Mouse (Mus musculus) embryonic facial prominence, embryonic 11.5 days (tissue): Measurements from ENCODE around the gene Mroh2a. TPM values are rescaled to one million over a fixed set of nuclear protein-coding genes. Genes with fewer than 3 reads are reported as not detected.
A peak's percentile ranks its signal among the peaks of the same experiment; 100 is the strongest.

ENCODE experiments used
- ATAC-seq: fragments of 200-750 bp; cut with Nextera tagmentation; replicated peaks from 2 replicates; pipeline ENCODE4 v1.8.0; 2017; ENCODE audit warnings: low read depth; ENCODE audit not compliant: insufficient number of reproducible peaks, low FRiP score, low TSS enrichment
- DNase-seq: peaks from one replicate; pipeline ENCODE4 v3.0.0-alpha.2; 2015; ENCODE audit warnings: low spot score
- H3K27ac ChIP-seq: fragments of 300-500 bp; sonication (generic); replicated peaks from 2 replicates; pipeline ENCODE4 v1.5.1; 2014; ENCODE audit warnings: mild to moderate bottlenecking, low read depth, low read length, control low read depth
- H3K27me3 ChIP-seq: fragments of 300-500 bp; sonication (generic); 2 replicates; pipeline ENCODE4 v1.6.1; 2014; ENCODE audit warnings: mild to moderate bottlenecking, low read length, moderate library complexity, mixed read lengths; ENCODE audit not compliant: control insufficient read depth, insufficient read depth
- H3K36me3 ChIP-seq: fragments of 300-500 bp; sonication (generic); replicated peaks from 2 replicates; pipeline ENCODE4 v1.6.1; 2014; ENCODE audit warnings: low read depth, mild to moderate bottlenecking, low read length, moderate library complexity, mixed read lengths; ENCODE audit not compliant: control insufficient read depth, insufficient read depth
- H3K4me1 ChIP-seq: fragments of 300-500 bp; sonication (generic); 2 replicates; pipeline ENCODE4 v1.6.1; 2014; ENCODE audit warnings: low read length, mixed read lengths; ENCODE audit not compliant: control insufficient read depth, insufficient read depth
- H3K4me2 ChIP-seq: fragments of 300-500 bp; sonication (generic); 2 replicates; pipeline ENCODE4 v1.6.1; 2014; ENCODE audit warnings: low read depth, mild to moderate bottlenecking, control low read depth, low read length, moderate library complexity
- H3K4me3 ChIP-seq: fragments of 300-500 bp; sonication (generic); 2 replicates; pipeline ENCODE4 v1.5.1; 2014; ENCODE audit warnings: low read depth, low read length, control low read depth
- H3K9ac ChIP-seq: fragments of 300-500 bp; sonication (generic); replicated peaks from 2 replicates; pipeline ENCODE4 v1.6.1; 2014; ENCODE audit warnings: mild to moderate bottlenecking, control low read depth, low read length
- H3K9me3 ChIP-seq: fragments of 300-500 bp; sonication (generic); replicated peaks from 2 replicates; pipeline ENCODE4 v1.6.1; 2016; ENCODE audit warnings: mild to moderate bottlenecking, low read length, inconsistent platforms, mixed read lengths; ENCODE audit not compliant: control insufficient read depth
- WGBS: fragments of 180-500 bp; shearing (Covaris S2); extraction: QIAGEN DNeasy Blood & Tissue Kit; methylation state at CpG from one replicate; pipeline ENCODE4 v1.1.7; 2014; 5-methylcytosine and 5-hydroxymethylcytosine counted together
- polyA plus RNA-seq: library from polyadenylated mRNA; unstranded; fragments of >200 nt; fragmentation: Nextera tagmentation; extraction: Ambion mirVana; gene quantifications from 2 replicates; pipeline ENCODE4 v1.2.1, GENCODE M21; 2014

The Mroh2a gene
- polyA plus RNA-seq, 1 experiment from 2014 or later = 1.00 TPM

DNA sequence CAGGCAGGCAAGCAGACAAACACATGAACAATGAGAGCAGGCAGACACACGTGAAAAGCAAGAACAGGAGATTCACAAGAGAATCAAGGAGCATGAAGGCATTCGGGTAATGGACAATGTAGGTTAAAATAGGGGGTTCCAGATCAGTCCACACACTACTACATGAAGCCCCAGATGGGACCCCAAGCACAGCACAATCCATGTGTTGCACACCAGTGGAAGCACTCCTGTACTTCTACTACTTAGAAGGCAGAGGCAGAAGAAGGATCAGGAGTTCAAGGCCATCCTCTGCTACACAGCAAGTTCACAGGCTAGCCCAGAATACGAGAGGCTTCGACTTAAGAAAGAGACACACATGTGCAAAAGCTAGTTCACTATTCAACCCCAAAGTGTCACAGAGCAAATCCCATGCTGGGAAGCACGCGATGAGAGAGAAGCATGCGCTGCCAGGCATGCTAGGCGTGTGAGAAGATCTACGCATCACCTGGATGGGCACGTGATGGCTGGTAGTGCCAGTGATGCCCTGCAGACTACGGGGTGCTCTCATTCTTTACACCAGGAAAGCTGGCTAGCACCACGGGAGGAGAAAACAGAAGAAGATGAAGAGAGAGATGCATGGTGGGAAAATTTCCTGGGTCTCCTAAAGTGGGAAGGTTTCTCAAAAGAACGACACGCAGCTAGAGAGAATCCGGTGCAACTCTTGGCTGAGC, 59.5 kb downstream of the Mroh2a start:
- H3K36me3 ChIP-seq = no peaks in the 10 kb centered on the region
- no peaks in the 10 kb centered on the region for H3K27me3 ChIP-seq
- DNase-seq = no peak
- H3K9ac ChIP-seq = no peak overlapping the region
- no peaks in the 10 kb centered on the region for H3K4me1 ChIP-seq
- no peak overlapping the region for H3K4me2 ChIP-seq
- no peak overlapping the region for H3K4me3 ChIP-seq
- H3K9me3 ChIP-seq = peaks cover 55% of the 10 kb centered on the region
- H3K27ac ChIP-seq = no peak overlapping the region
- no peak for ATAC-seq
- 81% methylated on average over 15 of the region's 15 CpGs for WGBS

DNA sequence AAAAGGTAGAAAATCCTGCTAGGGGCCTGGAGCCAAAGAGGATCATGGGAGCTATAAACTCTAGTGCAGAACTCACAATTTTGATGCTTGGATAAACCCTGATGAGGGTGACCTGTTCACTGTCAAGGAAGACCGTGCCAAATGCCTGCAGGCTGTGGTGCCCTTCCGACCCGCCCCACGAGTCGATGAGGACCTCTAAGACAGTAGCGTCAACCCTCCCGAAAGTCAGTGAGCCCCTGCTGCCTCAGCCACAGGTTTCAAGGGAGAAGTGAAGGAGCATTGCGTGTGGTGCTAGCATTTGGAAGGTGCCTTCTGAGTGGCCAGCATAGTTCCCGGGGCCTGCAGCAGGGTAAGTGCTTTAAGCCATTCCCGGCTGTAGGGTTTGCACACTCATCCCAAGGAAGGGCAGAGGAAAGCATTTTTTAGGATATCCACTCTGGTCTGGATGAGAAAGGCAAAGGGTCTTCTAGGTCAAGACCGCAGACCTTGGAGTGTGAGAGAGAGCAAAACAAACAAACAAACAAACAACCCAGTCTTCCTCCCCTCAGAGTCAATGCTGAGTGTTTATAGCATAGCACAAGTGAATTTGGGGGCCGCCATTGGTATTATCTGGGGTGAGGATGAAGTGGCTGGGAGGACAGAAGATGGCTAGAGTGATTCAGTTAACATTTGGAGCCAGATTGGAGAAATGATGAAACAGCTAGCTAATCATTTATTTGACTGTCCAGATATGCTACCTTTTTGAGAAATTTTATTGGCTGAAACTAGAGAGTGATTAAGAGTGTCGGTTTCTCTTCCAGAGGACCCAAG, 60.3 kb downstream of the Mroh2a start:
- peaks cover 62% of the 10 kb centered on the region for H3K9me3 ChIP-seq
- no peak overlapping the region for H3K27ac ChIP-seq
- H3K27me3 ChIP-seq = no peaks in the 10 kb centered on the region
- H3K4me2 ChIP-seq = no peak overlapping the region
- no peak overlapping the region for H3K4me3 ChIP-seq
- ATAC-seq (no peak), DNase-seq (no peak)
- no peaks in the 10 kb centered on the region for H3K4me1 ChIP-seq
- no peaks in the 10 kb centered on the region for H3K36me3 ChIP-seq
- 72% methylated on average over 13 of the region's 13 CpGs for WGBS
- H3K9ac ChIP-seq = no peak overlapping the region

DNA sequence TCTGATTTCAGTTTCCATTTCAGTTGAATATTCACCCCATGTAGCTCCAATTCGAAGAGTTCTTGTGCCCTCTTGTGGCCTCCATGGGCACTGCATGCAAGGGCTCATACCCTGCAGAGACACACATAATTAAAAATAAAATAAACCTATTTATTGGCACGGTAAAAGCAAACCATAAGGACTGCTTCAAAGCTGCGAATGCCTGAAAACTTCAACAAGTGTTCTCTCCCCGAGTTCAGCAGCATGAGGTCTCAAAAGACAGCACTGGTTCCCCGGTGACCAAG, 60.9 kb downstream of the Mroh2a start:
- no peak overlapping the region for H3K9ac ChIP-seq
- H3K4me3 ChIP-seq = no peak overlapping the region
- DNase-seq (peak; percentile 76), ATAC-seq (no peak)
- no peaks in the 10 kb centered on the region for H3K4me1 ChIP-seq
- H3K27me3 ChIP-seq = no peaks in the 10 kb centered on the region
- no peak overlapping the region for H3K27ac ChIP-seq
- no peak overlapping the region for H3K4me2 ChIP-seq
- no peaks in the 10 kb centered on the region for H3K36me3 ChIP-seq
- 36% methylated on average over 5 of the region's 5 CpGs for WGBS
- H3K9me3 ChIP-seq = peaks cover 64% of the 10 kb centered on the region

DNA sequence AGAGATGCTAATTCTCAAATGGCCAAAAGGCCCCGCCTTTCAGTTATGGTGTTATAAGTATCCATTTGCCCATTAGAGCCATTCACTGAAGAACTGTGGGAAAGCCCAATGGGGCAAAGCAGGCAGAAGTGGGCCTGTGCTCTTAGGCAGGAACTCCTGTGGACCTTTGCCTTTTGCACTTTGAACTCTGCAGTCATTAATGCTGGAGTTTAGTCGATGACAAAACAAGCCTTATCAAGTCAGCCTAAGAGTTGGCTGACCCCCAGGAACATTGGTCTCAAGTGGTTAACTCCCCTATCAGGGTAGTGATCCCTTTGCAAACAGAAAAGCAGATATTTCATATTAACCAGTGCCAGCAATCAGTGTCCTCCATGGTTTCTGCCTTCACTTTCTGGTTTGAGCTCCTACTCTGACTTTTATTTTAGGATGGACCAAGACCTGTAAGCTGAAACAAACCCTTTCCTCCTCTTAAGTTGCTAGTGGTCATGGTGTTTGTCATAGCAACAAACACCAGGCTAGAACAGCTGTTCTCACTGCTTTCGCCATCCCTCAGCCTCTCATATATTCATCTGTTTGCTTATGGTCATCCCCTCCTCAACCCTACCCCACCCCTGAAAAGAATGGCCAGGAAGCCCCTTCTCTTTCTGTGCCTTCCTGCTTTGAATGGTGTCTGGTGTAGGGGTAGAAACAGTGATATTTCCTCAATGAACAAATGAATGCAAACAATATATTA, 61.4 kb downstream of the Mroh2a start:
- no peak overlapping the region for H3K4me2 ChIP-seq
- DNase-seq = no peak
- no peaks in the 10 kb centered on the region for H3K36me3 ChIP-seq
- no peak for ATAC-seq
- no peak overlapping the region for H3K4me3 ChIP-seq
- H3K9me3 ChIP-seq = peaks cover 59% of the 10 kb centered on the region
- 40% methylated on average over 3 of the region's 3 CpGs for WGBS
- no peak overlapping the region for H3K27ac ChIP-seq
- no peaks in the 10 kb centered on the region for H3K27me3 ChIP-seq
- no peak overlapping the region for H3K9ac ChIP-seq
- no peaks in the 10 kb centered on the region for H3K4me1 ChIP-seq

DNA sequence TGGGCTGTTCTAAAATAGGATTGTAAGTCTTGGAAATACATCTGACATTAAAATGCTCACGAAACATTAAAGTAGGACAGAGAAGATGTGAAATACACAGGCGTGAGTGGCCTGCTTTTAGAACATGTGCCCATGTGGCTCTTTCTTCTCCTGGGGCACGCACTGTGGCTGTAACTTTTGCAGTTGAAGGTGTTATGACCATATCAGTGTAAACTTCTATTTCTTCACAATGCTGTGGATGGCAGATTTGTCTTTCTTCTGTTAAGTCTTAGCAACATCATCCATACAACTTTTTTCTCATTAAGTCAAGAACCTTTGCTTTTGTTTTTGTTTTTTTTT, 62.0 kb downstream of the Mroh2a start:
- Histone ChIP-seq H3K9me3 (peaks cover 53% of the 10 kb centered on the region), H3K27ac (no peak overlapping the region), H3K4me3 (no peak overlapping the region), H3K9ac (no peak overlapping the region), H3K4me1 (no peaks in the 10 kb centered on the region), H3K4me2 (no peak overlapping the region), H3K27me3 (no peaks in the 10 kb centered on the region), H3K36me3 (no peaks in the 10 kb centered on the region)
- WGBS = 73% methylated on average over 3 of the region's 3 CpGs
- ATAC-seq (no peak), DNase-seq (no peak)

DNA sequence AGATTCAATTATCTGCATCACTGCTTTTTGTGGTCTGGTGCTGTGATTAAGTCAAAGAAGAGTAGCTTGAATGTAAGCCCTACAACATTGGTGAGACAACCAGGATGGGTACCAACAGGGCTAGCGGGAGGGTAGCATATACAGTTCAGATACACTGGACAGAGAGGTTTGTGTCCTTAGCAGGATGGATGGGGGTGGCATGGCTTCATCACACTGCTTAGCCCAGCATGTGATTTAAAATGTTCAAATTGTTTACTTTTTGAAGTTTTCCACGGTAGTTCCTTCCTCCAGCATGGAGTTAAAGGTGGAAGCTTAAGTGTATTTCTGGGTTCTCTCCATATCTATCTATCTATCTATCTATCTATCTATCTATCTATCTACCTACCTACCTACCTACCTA, 62.4 kb downstream of the Mroh2a start:
- no peak for ATAC-seq
- 42% methylated on average over 2 of the region's 2 CpGs for WGBS
- H3K9me3 ChIP-seq = peaks cover 50% of the 10 kb centered on the region
- no peak overlapping the region for H3K4me2 ChIP-seq
- no peak overlapping the region for H3K4me3 ChIP-seq
- H3K36me3 ChIP-seq = no peaks in the 10 kb centered on the region
- no peak overlapping the region for H3K9ac ChIP-seq
- no peak overlapping the region for H3K27ac ChIP-seq
- no peaks in the 10 kb centered on the region for H3K27me3 ChIP-seq
- no peak for DNase-seq
- H3K4me1 ChIP-seq = no peaks in the 10 kb centered on the region

DNA sequence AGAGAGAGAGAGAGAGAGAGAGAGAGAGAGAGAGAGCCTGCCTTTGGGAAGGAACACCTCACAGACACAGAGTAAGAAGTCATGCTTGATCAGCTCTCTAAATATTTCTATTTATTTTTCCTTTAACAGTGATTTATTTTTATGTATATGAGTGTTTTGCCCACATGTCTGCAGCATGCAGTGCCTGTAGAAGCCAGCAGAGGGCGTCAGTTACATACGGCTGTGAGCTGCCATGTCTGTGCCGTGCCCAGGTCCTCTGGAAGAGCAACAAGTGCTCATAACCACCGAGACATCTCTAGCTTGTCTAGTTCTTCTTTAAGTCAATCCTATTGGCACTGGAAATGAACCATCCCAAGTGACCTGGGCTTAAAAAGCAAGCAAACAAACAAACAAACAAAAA, 63.1 kb downstream of the Mroh2a start:
- Histone ChIP-seq H3K9me3 (peaks cover 46% of the 10 kb centered on the region), H3K27ac (no peak overlapping the region), H3K36me3 (no peaks in the 10 kb centered on the region), H3K4me2 (no peak overlapping the region), H3K4me3 (no peak overlapping the region), H3K9ac (no peak overlapping the region), H3K4me1 (no peaks in the 10 kb centered on the region), H3K27me3 (no peaks in the 10 kb centered on the region)
- DNase-seq (peak; percentile 70), ATAC-seq (no peak)
- WGBS = 36% methylated on average over 4 of the region's 4 CpGs

DNA sequence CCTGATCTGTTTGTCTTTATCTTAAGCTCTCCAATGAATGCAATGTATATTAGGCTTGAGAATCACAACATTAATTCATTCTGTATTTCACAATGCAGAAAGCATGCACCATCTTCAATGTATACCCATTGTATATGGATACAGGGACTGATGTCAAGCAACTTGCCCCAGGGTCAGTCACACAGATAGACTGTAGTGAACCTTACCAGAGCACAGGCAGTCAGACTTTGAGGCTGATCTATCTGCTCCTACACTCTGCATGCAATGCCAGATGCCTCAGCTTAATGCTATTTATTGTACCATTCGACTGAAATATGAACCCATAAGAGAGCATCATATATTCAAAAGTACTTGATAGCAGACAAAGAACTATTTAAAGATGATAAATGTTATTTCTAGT, 63.7 kb downstream of the Mroh2a start:
- DNase-seq (no peak), ATAC-seq (no peak)
- Histone ChIP-seq H3K27ac (no peak overlapping the region), H3K9me3 (peaks cover 42% of the 10 kb centered on the region), H3K9ac (no peak overlapping the region), H3K4me2 (no peak overlapping the region), H3K4me3 (no peak overlapping the region), H3K4me1 (no peaks in the 10 kb centered on the region), H3K27me3 (no peaks in the 10 kb centered on the region), H3K36me3 (no peaks in the 10 kb centered on the region)
- WGBS = 63% methylated on average over 1 of the region's 1 CpGs
